Mouse (Mus musculus): ENCODE measurements around the gene Rbfox3. TPM values are rescaled to one million over a fixed set of nuclear protein-coding genes. Genes with fewer than 3 reads are reported as not detected.

Rbfox3 gene
- polyA plus RNA-seq, 1 experiment from 2014 or later: 3.9 TPM

DNA sequence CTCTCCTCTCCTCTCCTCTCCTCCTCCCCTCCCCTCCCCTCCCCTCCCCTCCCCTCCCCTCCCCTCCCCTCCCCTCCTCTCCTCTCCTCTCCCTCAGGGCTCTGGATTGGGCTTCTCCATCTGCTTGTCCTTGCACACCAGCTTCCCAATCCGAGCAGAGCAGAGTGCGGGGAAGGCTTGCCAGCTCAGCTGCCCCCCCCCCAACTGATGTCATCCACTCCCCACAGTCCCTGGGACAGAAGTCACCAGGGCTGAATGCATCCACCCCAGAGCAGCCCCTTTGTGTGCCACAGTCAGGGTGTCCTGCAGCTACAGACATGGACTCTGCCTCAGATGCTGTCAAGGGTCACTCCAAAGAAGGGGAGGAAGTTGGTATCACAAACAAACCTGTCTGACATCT, 4.5 kb upstream of the Rbfox3 start:
- Histone ChIP-seq H3K4me2 (replicated peaks) (no peak overlapping the region), H3K27me3 (peaks cover 23% of the 10 kb centered on the region), H3K9ac (no peak overlapping the region), H3K9me3 (no peaks in the 10 kb centered on the region), H3K27ac (no peak overlapping the region), H3K4me3 (no peak overlapping the region), H3K36me3 (no peaks in the 10 kb centered on the region), H3K4me1 (peaks cover 14% of the 10 kb centered on the region)
- no peak for ATAC-seq (ENCODE audit: insufficient number of reproducible peaks, insufficient read depth, low FRiP score, low TSS enrichment)
- WGBS: 10% methylated on average over 2 of the region's 2 CpGs

DNA sequence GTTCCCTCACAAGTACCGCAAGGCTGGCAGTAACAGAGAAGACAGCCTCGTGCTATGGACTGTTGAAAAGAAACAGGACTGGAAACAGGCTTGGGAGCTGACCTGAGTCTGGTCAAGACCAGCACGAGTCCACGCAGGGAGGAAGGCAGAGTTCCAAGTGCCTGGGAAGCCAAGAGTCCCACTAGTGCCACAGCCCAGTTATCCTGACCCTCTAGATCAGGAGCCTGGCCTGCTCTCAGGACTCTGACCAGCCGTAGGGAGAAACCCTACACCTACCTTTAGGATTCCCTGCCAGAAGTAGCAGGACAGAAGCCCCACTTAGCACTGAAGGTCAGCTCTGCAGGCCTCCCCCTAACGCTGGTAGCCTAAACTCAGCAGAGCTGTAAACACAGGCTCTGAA, 1.3 kb upstream of the Rbfox3 start:
- Histone ChIP-seq H3K9ac (no peak overlapping the region), H3K9me3 (no peaks in the 10 kb centered on the region), H3K4me2 (replicated peaks) (no peak overlapping the region), H3K36me3 (no peaks in the 10 kb centered on the region), H3K4me1 (peaks cover 35% of the 10 kb centered on the region), H3K27me3 (peaks cover 54% of the 10 kb centered on the region), H3K27ac (no peak overlapping the region), H3K4me3 (no peak overlapping the region)
- WGBS: 59% methylated on average over 6 of the region's 6 CpGs
- ATAC-seq (ENCODE audit: insufficient number of reproducible peaks, insufficient read depth, low FRiP score, low TSS enrichment): no peak

DNA sequence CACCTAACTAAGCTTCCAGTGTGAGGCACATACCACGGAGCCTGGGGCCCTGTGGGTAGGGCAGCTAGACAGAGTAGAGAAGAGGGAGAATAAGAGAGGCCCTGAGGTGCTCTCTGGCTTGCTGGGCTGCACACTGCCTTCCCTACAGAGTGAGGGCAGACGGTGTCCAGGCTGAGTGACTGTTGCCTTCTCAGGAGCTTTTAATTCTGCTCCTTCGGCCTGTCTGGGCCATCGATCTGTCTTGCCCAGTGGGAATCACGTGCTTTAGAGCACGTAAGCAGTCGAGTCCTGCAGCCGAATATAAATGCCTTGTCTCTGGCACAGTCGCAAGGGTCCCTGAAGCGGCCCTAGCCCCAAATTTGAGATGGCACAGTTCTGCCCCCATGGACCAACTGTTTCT, 641 bp downstream of the Rbfox3 start:
- no peak overlapping the region for H3K4me3 ChIP-seq
- H3K27me3 ChIP-seq: peaks cover 71% of the 10 kb centered on the region
- no peak overlapping the region for H3K27ac ChIP-seq
- 73% methylated on average over 10 of the region's 10 CpGs for WGBS
- no peak for ATAC-seq (ENCODE audit: insufficient number of reproducible peaks, insufficient read depth, low FRiP score, low TSS enrichment)
- H3K4me2 ChIP-seq (replicated peaks): no peak overlapping the region
- H3K9me3 ChIP-seq: no peaks in the 10 kb centered on the region
- H3K9ac ChIP-seq: no peak overlapping the region
- H3K36me3 ChIP-seq: no peaks in the 10 kb centered on the region
- peaks cover 29% of the 10 kb centered on the region for H3K4me1 ChIP-seq

DNA sequence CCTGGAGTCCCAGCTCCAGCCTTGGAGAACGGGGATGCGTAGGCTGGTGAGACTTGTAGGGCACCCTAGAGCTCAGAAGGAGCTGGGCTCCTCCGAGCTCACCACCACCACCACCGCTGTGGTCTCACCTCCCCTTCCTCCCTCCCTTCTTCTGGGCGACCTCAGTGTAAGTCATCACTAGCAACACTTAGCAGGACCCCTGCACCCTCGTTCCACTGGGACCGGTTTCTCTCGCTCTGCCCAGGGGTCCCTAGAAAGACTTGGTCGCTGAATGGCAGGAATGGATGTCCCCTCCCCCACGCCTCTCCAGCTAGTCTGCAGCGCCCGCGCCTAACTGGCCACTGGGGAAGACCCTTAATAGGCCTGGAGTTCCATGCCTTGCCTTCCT, 1.6 kb downstream of the Rbfox3 start:
- Histone ChIP-seq H3K9ac (no peak overlapping the region), H3K4me2 (replicated peaks) (peak overlapping the region; percentile 96), H3K4me1 (peaks cover 29% of the 10 kb centered on the region), H3K27ac (0 out of 2 replicates have a peak overlapping the region, but pooled peaks have one; percentile 50), H3K4me3 (peak overlapping the region; percentile 50), H3K27me3 (peaks cover 74% of the 10 kb centered on the region), H3K9me3 (no peaks in the 10 kb centered on the region), H3K36me3 (no peaks in the 10 kb centered on the region)
- WGBS: 0% methylated on average over 12 of the region's 13 CpGs
- ATAC-seq (ENCODE audit: insufficient number of reproducible peaks, insufficient read depth, low FRiP score, low TSS enrichment): 0 out of 2 replicates have a peak, but pooled peaks have one; percentile 23

DNA sequence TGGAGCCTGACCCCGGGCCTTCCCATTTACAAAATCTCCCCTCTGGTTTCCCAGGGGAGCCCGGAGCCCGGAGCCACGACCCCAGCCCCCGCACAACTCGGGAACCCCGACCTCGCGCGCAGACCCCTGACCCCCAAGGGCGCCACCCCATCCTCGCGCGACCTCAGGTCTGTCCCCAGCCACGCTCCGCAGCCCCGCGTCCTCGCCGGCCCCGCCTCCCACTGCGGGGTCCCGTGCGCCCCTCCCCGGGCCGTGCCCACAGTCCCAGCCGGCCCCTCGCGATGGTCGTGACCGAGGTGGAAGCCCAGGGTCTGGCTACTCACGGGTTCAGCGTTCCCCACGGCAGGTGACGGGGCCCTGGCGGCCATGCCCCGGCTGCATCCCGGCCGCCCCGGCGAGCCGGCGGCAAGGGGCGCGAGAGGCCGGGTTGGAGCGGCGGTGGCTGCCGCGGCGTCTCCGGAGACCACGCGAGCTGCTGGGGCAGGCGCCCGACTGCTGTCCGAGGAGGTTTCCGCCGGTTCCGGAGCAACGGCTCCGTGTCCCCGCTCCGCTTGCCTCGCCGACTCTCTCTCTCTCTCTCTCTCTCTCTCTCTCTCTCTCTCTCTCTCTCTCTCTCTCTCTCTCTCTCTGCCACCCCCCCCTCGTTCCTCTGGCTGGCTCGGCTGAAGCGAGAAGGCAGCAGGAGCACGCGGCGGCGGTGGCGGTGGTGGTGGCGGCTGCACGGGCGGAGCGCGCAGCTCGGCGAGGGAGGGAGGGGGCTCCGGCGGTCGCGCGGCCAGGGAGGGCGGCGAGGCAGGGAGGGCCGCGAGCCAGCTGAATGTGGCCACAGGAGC, 2.2 kb downstream of the Rbfox3 start:
- Histone ChIP-seq H3K27ac (peak overlapping the region; percentile 50; the same call in 1 of the 2 replicates), H3K36me3 (no peaks in the 10 kb centered on the region), H3K9ac (peak overlapping the region; percentile 59), H3K27me3 (peaks cover 74% of the 10 kb centered on the region), H3K4me1 (peaks cover 29% of the 10 kb centered on the region), H3K9me3 (no peaks in the 10 kb centered on the region), H3K4me2 (replicated peaks) (peak overlapping the region; percentile 96), H3K4me3 (peak overlapping the region; percentile 50)
- WGBS: under 1% methylated on average over 67 of the region's 90 CpGs
- ATAC-seq (ENCODE audit: insufficient number of reproducible peaks, insufficient read depth, low FRiP score, low TSS enrichment): no peak

DNA sequence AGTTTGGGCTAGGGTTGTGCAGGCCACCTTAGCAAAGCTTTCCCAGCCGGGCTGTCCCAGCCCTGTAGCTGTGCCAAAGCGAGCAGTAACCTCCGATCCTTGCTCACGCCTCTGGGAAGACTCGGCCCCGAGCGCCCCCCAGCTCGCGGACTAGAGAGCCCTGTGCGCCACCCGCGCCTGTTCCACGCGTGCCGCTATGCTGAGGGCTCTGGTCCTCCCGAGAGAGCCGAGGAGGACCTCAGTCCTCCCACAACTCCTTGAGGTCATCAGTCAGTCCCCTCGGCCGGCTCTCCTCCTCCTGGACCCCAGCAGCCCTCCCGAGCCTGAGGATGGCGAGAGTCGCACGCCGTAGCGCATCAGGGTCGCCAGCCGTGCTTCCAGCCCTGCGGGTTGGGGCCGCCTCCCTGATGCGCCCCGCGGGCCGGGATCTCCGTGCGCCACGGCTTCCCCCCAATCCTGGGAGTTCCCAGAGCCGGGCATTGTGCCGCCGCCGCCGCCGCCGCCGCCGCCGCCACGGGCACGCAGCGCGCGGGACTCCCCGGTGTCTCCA, 2.9 kb downstream of the Rbfox3 start:
- H3K27ac ChIP-seq: peak overlapping the region; percentile 5; the same call in 1 of the 2 replicates
- H3K4me3 ChIP-seq: peak overlapping the region; percentile 50
- under 1% methylated on average over 48 of the region's 52 CpGs for WGBS
- no peak for ATAC-seq (ENCODE audit: insufficient number of reproducible peaks, insufficient read depth, low FRiP score, low TSS enrichment)
- H3K4me2 ChIP-seq (replicated peaks): peak overlapping the region; percentile 96
- no peaks in the 10 kb centered on the region for H3K9me3 ChIP-seq
- peaks cover 78% of the 10 kb centered on the region for H3K27me3 ChIP-seq
- no peaks in the 10 kb centered on the region for H3K36me3 ChIP-seq
- peaks cover 29% of the 10 kb centered on the region for H3K4me1 ChIP-seq
- peak overlapping the region; percentile 59 for H3K9ac ChIP-seq

DNA sequence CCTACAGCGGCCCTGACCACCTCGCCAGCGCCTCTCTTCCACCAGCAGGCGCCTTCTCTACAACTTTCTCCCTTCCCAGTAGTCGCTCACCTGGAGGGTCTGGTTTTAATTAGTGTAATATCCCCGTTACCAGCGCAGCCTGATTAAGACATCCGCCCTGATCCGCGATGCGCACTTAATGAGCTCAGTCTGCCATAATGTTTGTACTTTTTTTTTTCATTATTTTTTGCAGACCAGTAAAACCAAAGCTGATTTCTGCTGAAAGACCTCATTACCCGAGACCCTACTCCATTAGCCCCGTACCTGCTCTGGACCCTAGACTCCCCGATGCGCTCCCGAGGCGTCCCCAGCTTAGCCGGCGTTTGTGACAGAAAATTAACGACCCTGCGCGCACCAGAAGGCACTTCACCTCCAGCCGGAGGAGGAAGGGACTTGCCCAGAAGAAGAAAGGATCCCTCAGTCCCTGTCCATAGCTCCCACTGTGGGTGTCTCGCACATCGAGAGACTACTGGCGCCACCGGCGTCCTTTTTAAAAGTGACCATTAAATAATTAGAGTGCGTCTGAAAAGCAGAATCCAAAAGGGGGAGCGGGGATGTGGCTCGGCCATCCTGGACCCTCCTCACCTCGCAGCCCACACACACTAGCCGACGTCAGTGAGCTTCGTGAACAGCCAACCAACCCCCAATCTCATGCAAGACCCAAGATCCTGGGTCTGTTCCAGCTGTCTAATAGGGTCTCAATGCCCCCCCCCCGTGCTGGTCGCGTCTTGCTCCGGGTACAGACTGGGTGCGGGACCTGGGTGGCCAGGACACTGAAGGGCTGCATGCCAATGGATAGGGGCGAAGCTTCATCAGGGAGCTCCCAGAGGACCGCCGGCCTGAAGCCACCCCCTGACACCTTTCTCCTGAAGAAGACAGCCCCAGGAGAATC, 3.7 kb downstream of the Rbfox3 start:
- Histone ChIP-seq H3K4me3 (peak overlapping the region; percentile 50), H3K4me2 (replicated peaks) (peak overlapping the region; percentile 96), H3K4me1 (peaks cover 29% of the 10 kb centered on the region), H3K36me3 (no peaks in the 10 kb centered on the region), H3K27ac (no peak overlapping the region), H3K9ac (peak overlapping the region; percentile 27; the same call in 1 of the 2 replicates), H3K9me3 (no peaks in the 10 kb centered on the region), H3K27me3 (peaks cover 78% of the 10 kb centered on the region)
- no peak for ATAC-seq (ENCODE audit: insufficient number of reproducible peaks, insufficient read depth, low FRiP score, low TSS enrichment)
- 2% methylated on average over 43 of the region's 43 CpGs for WGBS

DNA sequence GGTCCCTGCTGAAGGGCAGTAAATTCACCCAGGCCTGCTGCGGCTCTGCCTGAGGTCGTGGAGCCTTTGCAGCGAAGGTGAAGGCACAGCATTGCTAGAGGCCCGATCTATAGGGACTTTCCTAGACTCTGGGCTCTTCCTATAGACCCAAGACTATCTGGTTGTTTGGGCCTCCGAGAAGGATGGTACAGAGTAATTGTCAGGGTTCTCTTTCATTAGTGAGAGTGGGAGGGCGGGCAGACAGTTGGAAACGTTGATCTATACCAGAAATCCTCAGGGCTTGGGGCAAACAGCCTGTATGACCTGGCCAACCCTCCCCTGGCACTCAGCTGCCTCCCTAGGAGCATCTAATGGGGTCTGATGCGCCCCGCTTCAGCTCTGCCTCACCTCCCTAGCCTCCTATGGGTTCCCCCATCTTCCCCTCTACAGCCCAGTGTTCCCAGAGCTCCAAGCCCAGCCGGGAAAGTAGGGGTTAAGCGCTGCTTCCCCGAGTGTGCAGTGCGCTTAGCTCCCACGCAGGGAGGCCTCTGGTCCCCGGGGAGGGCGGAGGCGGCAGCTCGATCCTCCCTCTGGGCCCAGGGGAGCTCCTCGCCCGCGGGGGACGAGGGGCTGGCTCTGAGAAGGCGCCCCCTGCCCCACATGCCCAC, 4.5 kb downstream of the Rbfox3 start:
- H3K4me3 ChIP-seq: peak overlapping the region; percentile 50; the same call in 1 of the 2 replicates
- no peak for ATAC-seq (ENCODE audit: insufficient number of reproducible peaks, insufficient read depth, low FRiP score, low TSS enrichment)

DNA sequence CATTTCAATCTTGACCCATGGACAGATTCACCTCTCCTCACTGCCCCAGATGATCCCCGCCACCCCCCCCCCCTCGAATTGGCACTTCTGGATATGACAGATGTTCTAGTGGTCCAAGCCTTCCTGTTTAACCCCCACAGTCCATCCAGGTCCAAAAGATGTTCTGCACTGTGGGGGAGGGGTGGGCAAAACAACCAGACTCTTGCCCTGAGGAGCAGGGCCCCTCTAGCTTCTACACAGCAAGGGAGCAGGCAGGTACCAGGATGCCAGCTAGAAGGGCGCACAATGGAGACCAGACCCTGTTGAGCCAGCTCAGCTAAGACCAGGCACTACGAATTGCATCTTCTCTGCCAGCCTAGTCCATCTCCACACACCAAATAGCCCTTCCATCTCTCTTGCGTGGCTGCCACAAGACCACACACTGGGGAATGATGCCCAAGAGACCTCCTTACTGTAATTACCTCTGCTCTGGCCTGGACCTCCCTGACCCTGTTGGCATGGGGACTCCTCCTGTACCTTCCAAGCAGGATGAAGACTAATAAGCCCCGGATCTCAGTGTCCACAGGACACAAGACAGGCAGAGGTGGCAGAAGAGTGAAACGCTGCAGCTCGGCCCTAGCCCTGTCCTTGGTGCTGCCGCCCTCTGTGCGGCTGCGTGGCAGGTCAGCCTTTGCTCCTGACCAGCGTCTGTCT, 5.1 kb downstream of the Rbfox3 start:
- no peak overlapping the region for H3K4me3 ChIP-seq
- WGBS: 26% methylated on average over 12 of the region's 12 CpGs
- H3K27ac ChIP-seq: no peak overlapping the region
- no peak overlapping the region; the same call in 1 of the 2 replicates for H3K4me2 ChIP-seq (replicated peaks)
- H3K27me3 ChIP-seq: peaks cover 72% of the 10 kb centered on the region
- no peak for ATAC-seq (ENCODE audit: insufficient number of reproducible peaks, insufficient read depth, low FRiP score, low TSS enrichment)
- H3K4me1 ChIP-seq: peaks cover 29% of the 10 kb centered on the region
- H3K36me3 ChIP-seq: no peaks in the 10 kb centered on the region
- H3K9ac ChIP-seq: no peak overlapping the region
- no peaks in the 10 kb centered on the region for H3K9me3 ChIP-seq

More for the DNA sequence above, 4.5 kb downstream of the Rbfox3 start:
- Histone ChIP-seq H3K27me3 (peaks cover 78% of the 10 kb centered on the region), H3K27ac (no peak overlapping the region), H3K9ac (peak overlapping the region; percentile 27; the same call in 1 of the 2 replicates), H3K9me3 (no peaks in the 10 kb centered on the region), H3K4me1 (peaks cover 29% of the 10 kb centered on the region), H3K36me3 (no peaks in the 10 kb centered on the region), H3K4me2 (replicated peaks) (peak overlapping the region; percentile 96)
- 6% methylated on average over 23 of the region's 23 CpGs for WGBS

DNA sequence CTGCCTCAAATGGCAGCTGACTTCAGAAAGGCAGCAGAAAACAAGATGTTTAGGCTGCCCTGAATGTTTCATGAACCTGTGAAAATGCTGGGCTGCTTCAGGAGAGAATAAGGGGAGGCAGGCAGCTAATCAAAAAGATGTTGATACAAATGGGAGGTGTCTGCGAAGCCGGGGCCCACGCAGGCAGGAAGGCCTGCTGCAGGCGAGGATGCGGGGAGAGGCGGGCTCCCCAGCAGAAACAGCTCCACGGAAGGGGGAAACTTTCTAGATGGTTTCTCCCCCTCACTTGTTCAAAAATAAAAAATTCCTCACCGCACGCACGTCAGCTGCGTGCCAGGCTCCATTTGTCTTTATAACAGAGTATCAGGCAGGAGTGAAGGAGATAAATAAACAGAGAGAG, 5.7 kb downstream of the Rbfox3 start:
- no peak overlapping the region for H3K9ac ChIP-seq
- no peak overlapping the region for H3K4me2 ChIP-seq (replicated peaks)
- no peaks in the 10 kb centered on the region for H3K36me3 ChIP-seq
- peaks cover 29% of the 10 kb centered on the region for H3K4me1 ChIP-seq
- no peak overlapping the region for H3K4me3 ChIP-seq
- H3K9me3 ChIP-seq: no peaks in the 10 kb centered on the region
- H3K27me3 ChIP-seq: peaks cover 72% of the 10 kb centered on the region
- H3K27ac ChIP-seq: no peak overlapping the region
- 73% methylated on average over 11 of the region's 11 CpGs for WGBS
- no peak for ATAC-seq (ENCODE audit: insufficient number of reproducible peaks, insufficient read depth, low FRiP score, low TSS enrichment)
